Comparison of ENCODE assay signal across 8 mouse cellular contexts in the genomic region with DNA sequence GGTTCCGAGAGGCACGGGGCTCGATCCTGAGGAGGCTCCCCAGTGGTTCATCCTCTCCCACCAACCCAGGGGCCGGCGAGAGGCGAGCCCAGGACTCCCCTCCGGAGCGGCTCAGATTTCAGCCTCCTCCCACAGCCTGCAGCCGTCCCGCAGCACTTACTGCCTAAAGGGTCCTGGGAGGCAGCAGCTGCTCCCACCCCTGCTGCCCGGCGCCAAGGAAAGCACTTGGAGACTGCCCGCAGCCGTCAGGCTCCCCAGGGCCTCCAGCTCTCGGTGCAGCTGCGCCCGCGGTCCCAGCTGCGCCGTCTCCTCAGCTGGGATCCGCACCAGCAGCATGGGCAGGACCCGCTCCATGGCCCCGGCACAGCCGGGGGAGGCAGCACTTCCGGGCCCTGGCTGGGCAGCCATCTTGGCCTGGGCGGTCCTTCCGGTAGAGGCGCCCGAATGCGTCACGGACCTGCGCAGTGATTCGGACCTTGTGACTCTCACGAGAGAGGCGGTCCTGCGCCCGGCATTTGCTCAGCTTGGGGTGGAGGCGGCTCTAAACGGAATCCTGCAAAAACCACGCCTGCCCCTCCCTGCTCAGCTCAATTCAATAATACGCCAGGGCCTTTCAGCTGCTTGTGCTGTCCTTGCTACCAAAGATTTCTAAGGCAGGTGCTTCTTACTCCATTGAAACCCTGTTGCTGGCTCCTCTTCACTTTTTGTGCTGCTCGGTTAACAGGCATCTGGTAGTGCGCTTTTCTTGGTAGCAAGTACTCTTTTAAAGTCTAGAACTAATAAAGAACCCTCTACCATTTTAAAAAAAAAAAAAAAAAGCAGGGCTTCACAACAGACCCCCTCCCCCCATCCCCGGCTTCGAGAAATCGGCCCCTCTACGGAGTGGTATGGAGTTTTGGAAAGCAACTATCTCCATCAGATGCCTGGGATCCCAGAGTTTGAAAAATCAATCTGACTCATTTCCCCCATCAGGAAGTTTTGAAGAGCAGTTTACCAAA. TPM values are rescaled to one million over a fixed set of nuclear protein-coding genes. Genes with fewer than 3 reads are reported as not detected.
DNase-seq lines count a peak whose midpoint lies in the region; ATAC-seq lines count a peak whose summit lies in the region.

Gene Spg11 (minus strand): TSS at position 426 of the 998 bp plus-strand sequence.

- H3K4me1 ChIP-seq in intestine, embryonic 14.5 days (replicated peaks; ENCODE audit: control insufficient read depth, insufficient read depth, low read length): peaks cover 6% of the 10 kb centered on the region; the same call in 1 of the 2 replicates

- peak within 1 kb of the TSS; percentile 91 for H3K9ac ChIP-seq in intestine, embryonic 14.5 days (ENCODE audit: low read length)

- intact Hi-C loops in left cerebral cortex, postnatal 14 days (cut with DNase I): loop anchor here (1.0 kb wide), 1 partner anchor 29 kb away; the partner anchor contains the start of gene B2m

- no peaks in the 10 kb centered on the region for H3K27me3 ChIP-seq in intestine, embryonic 14.5 days (replicated peaks; ENCODE audit: control insufficient read depth, insufficient read depth, low read length)

- H3K36me3 ChIP-seq in intestine, embryonic 14.5 days (ENCODE audit: control insufficient read depth, insufficient read depth, low read length): peaks cover 10% of the 10 kb centered on the region

- DNase-seq in adrenal gland, adult 18-20 months (ENCODE audit: low spot score in 2 of 2): peak; percentile 96 to 98
- peak; percentile 99 for DNase-seq in embryo, embryonic 11 days
- DNase-seq in gastrocnemius, postnatal 25 days: peak; percentile 97
- peak; percentile 96 for DNase-seq in intestine, embryonic 14.5 days (ENCODE audit: low spot score)
- DNase-seq in left cerebral cortex, postnatal 14 days (ENCODE audit: low spot score in 2 of 2): peak; percentile 98
- peak; percentile 97 for DNase-seq in mesoderm, embryonic 11.5 days (ENCODE audit: low read depth, low spot score)
- peak; percentile 97 to 98 for DNase-seq in right cerebral cortex, postnatal 36 days (ENCODE audit: low spot score in 2 of 2)
- DNase-seq in yolk sac, embryonic 10.5 days (ENCODE audit: low spot score): peak; percentile 98

- peak within 1 kb of the TSS; percentile 87 for H3K4me3 ChIP-seq in intestine, embryonic 14.5 days (ENCODE audit: low read depth, low read length)

- H3K27ac ChIP-seq in intestine, embryonic 14.5 days (ENCODE audit: low read depth): peak within 1 kb of the TSS; percentile 99

- ATAC-seq in intestine, embryonic 14.5 days (replicated peaks; ENCODE audit: low FRiP score, low TSS enrichment, low read depth): peak; percentile 99

- H3K4me2 ChIP-seq in intestine, embryonic 14.5 days (ENCODE audit: low read length): peak within 1 kb of the TSS; percentile 68

- H3K9me3 ChIP-seq in intestine, embryonic 14.5 days (ENCODE audit: control insufficient read depth, low read length): no peaks in the 10 kb centered on the region

- WGBS in intestine, embryonic 14.5 days: under 1% methylated on average over 47 of the region's 47 CpGs

RNA-seq across cellular contexts. Expression of gene Spg11, which starts in this region (rescaled TPM):
- 10 to 100 TPM; 16.1 to 17.9 TPM for total RNA-seq in adrenal gland, adult 18-20 months (2021)
- total RNA-seq in gastrocnemius, postnatal 25 days (2021): 1 to 10 TPM; 5.0 to 5.6 TPM
- 11.3 and 11.9 TPM in 2 replicates for polyA plus RNA-seq in intestine, embryonic 14.5 days (2014; fragmentation: Nextera tagmentation; extraction: Ambion mirVana)
- 10 to 100 TPM; 16.9 to 19.7 TPM for total RNA-seq in left cerebral cortex, postnatal 14 days (2021)

Comparison
In these comparisons a context has a peak if more than half of its experiments do, and no peak if none do; other contexts are left out.
1. Peak in every context shown above with its lines: DNase-seq, ATAC-seq, H3K4me3 ChIP-seq and H3K27ac ChIP-seq.